Mouse (Mus musculus) heart, embryonic 14.5 days (tissue): ENCODE results near the gene Fbxl13. TPM values are rescaled to one million over a fixed set of nuclear protein-coding genes. Genes with fewer than 3 reads are reported as not detected.

ENCODE experiments used
- ATAC-seq: fragments of 200-750 bp; cut with Nextera tagmentation; 2 replicates; pipeline ENCODE4 v1.8.0; 2017; ENCODE audit warnings: low read depth, moderate TSS enrichment; ENCODE audit not compliant: insufficient number of reproducible peaks, insufficient read depth, low FRiP score
- H3K27ac ChIP-seq, 2 experiments: fragments of 200-500 bp in 1 of 2; fragments of 300-500 bp in 1 of 2; sonication (generic) in 1 of 2; replicated peaks in 1 of 2; 2 replicates each; pipeline ENCODE4 v1.5.1; 2012 to 2014; ENCODE audit warnings: low read depth in 2 of 2, low read length in 2 of 2, control low read depth in 1 of 2, mild to moderate bottlenecking in 1 of 2, mixed read lengths in 1 of 2; ENCODE audit not compliant: control insufficient read depth in 1 of 2, insufficient read depth in 1 of 2
- H3K27me3 ChIP-seq: fragments of 300-500 bp; sonication (generic); 2 replicates; pipeline ENCODE4 v1.6.1; 2014; ENCODE audit warnings: mild to moderate bottlenecking, low read length, control low read depth; ENCODE audit not compliant: control insufficient read depth, insufficient read depth
- H3K36me3 ChIP-seq: fragments of 300-500 bp; sonication (generic); 2 replicates; pipeline ENCODE4 v1.6.1; 2014; ENCODE audit warnings: mild to moderate bottlenecking, control low read depth, low read length, mixed read lengths; ENCODE audit not compliant: control insufficient read depth, insufficient read depth
- H3K4me1 ChIP-seq, 2 experiments: fragments of 200-500 bp in 1 of 2; fragments of 300-500 bp in 1 of 2; sonication (generic) in 1 of 2; 2 replicates each; pipeline ENCODE4 v1.6.1; 2012 to 2014; ENCODE audit warnings: low read length in 2 of 2, control low read depth in 1 of 2, mixed read lengths in 1 of 2; ENCODE audit not compliant: control insufficient read depth in 2 of 2, insufficient read depth in 2 of 2
- H3K4me2 ChIP-seq: fragments of 300-500 bp; sonication (generic); 2 replicates; pipeline ENCODE4 v1.6.1; 2014; ENCODE audit warnings: mild to moderate bottlenecking, low read length
- H3K4me3 ChIP-seq, 2 experiments: fragments of 200-500 bp in 1 of 2; fragments of 300-500 bp in 1 of 2; sonication (generic) in 1 of 2; 2 replicates each; pipeline ENCODE4 v1.5.1; 2012 to 2014; ENCODE audit warnings: low read length in 2 of 2, mild to moderate bottlenecking in 2 of 2, control low read depth in 1 of 2, low read depth in 1 of 2, moderate library complexity in 1 of 2; ENCODE audit not compliant: control insufficient read depth in 1 of 2, insufficient read depth in 1 of 2
- H3K9ac ChIP-seq: fragments of 300-500 bp; sonication (generic); 2 replicates; pipeline ENCODE4 v1.6.1; 2014; ENCODE audit warnings: mild to moderate bottlenecking, low read length
- H3K9me3 ChIP-seq: fragments of 300-500 bp; sonication (generic); 2 replicates; pipeline ENCODE4 v1.6.1; 2016; ENCODE audit warnings: low read length, control low read depth; ENCODE audit not compliant: control insufficient read depth
- WGBS: fragments of 180-500 bp; shearing (Covaris S2); extraction: QIAGEN DNeasy Blood & Tissue Kit; methylation state at CpG from one replicate; pipeline ENCODE4 v1.1.7; 2014; 5-methylcytosine and 5-hydroxymethylcytosine counted together
- polyA plus RNA-seq: library from polyadenylated mRNA; unstranded; fragments of >200 nt; fragmentation: Nextera tagmentation; extraction: Ambion mirVana; gene quantifications from 2 replicates; pipeline ENCODE4 v1.2.1, GENCODE M21; 2014

The Fbxl13 gene
- polyA plus RNA-seq, 1 experiment from 2014 or later: 0.19 TPM

DNA sequence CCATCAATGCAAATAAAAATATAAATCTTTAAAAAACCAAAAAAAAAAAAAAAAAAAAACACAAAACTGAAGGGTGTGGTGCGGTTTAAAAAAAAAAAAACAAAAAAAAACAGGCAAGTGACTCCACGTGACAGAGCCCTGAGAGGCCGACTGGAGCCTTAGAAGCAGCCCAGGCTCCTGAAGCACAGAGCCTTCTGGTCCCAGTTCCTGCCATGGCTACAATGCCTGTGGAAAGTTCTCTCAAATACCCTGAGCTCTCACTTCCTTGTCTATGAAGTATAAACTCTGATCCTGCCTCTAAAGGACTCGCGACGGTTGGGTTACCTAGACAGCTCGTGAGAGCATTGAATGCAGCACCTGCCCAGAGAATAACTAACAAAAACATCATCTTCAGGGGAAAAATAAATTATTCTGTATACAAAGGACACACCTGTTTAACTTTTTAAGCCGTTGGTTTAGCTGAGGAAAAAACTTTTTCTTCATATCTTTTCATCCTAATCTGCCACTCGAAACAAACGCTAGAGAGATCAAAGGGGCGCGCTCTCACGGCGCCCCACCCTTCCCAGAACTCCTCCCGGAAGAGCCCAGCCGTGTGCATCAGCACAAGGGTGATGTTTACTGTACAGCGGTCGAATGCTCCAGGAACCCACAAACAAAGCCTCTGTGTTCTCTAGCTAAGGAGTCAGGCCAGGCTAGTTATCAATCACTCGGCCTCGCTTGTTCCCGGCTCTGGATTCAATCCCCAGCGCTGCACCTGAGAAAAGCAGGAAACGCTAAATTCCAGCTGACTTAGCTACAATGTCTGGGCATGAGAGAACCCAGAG is 27.6 kb upstream of the Fbxl13 start:
- Histone ChIP-seq H3K4me1 (no peaks in the 10 kb centered on the region; a peak in 1 of 4 replicates), H3K27ac (no peak overlapping the region), H3K4me3 (peak overlapping the region; percentile 13 to 19; a peak in 2 of 4 replicates), H3K9ac (no peak overlapping the region), H3K9me3 (no peaks in the 10 kb centered on the region), H3K36me3 (peaks cover 9% of the 10 kb centered on the region), H3K27me3 (no peaks in the 10 kb centered on the region), H3K4me2 (peak overlapping the region; percentile 55)
- ATAC-seq: no peak
- WGBS: 52% methylated on average over 23 of the region's 23 CpGs

DNA sequence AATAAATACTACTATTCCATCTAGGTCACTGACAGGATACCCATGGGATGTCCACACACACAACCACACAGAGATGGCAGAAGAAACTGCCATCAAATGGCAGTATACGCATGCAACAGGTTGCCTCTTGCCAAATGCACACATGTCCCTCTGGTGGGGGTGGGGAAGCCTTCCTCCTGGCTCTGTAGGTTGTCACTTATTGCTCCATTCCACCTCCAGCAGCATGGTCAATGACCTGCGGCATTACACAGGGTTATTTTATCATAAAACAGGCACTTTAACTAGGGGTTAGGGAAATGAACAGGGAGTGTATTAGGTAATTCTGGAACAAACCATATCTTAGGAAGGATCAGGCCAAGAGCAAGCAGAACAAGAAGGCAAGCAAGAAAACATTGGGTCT is 23.9 kb upstream of the Fbxl13 start:
- H3K27ac ChIP-seq: no peak overlapping the region
- no peak overlapping the region for H3K4me2 ChIP-seq
- 89% methylated on average over 2 of the region's 2 CpGs for WGBS
- ATAC-seq: no peak
- no peaks in the 10 kb centered on the region for H3K27me3 ChIP-seq
- peaks cover 3% of the 10 kb centered on the region; the same call in 1 of the 2 replicates for H3K36me3 ChIP-seq
- H3K9me3 ChIP-seq: no peaks in the 10 kb centered on the region
- H3K4me3 ChIP-seq: no peak overlapping the region
- H3K9ac ChIP-seq: no peak overlapping the region
- no peaks in the 10 kb centered on the region for H3K4me1 ChIP-seq

DNA sequence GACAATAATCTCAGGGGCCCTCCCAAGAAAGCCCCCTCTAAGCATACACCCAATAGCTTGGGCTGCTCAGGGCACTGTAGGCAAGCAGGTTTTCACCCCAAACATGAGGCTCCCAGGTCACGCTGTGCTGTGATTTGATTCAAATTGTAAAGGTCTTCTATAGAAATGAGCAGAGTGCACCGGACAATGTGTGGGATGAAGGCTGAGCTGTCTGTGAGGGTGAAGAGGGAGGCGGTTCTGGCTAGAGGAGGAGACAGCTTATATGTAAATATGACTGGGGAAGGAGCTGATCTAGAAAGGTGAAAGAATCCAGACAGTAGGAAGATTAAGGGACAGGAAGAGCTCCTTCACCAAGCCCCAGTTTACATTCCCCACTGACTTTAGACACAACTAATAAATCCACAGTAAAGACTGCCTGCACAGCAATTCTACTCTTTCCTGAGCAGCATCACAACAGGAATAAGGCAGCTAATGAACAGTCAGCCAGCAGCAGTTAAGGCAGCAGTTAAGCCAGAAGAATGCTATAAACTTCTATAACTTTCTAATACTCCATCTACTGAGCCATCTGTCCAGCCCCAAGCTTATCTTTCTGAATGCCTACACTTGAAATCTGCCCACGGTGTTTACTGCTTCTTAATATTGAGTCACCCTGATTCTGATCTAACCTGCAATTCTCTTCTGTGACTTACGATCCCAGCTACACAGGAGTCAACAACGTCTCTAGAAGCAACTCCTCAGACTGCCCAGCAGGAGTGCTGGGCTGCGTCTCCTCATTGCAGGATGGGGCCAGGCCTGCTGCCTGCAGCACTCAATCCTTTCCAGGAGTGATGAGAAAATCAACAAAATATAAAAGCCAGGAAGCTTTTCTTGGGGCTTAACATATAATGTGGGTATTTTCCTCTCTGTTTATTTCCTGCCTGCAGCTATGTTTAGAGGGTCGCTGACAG is 22.0 kb upstream of the Fbxl13 start:
- H3K27me3 ChIP-seq: no peaks in the 10 kb centered on the region
- H3K36me3 ChIP-seq: peaks cover 20% of the 10 kb centered on the region; the same call in 1 of the 2 replicates
- no peak overlapping the region for H3K9ac ChIP-seq
- WGBS: 57% methylated on average over 8 of the region's 8 CpGs
- H3K4me3 ChIP-seq: no peak overlapping the region
- no peaks in the 10 kb centered on the region for H3K4me1 ChIP-seq
- H3K9me3 ChIP-seq: no peaks in the 10 kb centered on the region
- ATAC-seq: no peak
- no peak overlapping the region for H3K4me2 ChIP-seq
- H3K27ac ChIP-seq: no peak overlapping the region

DNA sequence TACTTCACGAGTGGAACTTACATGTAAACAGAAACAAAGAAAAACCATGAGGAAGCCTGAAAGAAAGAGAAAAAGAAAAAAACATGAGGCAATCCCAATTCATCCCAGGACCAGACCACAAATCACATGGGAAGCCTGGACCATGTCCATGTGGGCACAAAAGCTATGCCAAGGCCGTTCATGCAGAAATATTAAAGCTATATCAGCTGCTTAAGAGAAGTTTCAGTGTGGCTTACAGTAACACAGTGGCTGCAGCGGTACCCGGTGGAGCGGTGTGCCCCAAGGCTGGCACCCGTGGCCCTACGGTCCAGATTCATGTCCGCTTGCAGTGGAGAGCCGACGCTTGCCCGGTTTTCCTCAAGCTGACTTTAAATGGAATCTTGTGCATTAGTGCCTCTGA is 17.6 kb upstream of the Fbxl13 start:
- Histone ChIP-seq H3K9ac (no peak overlapping the region), H3K4me1 (peaks cover 2 to 6% of the 10 kb centered on the region in 2 experiments; a peak in 3 of 4 replicates), H3K27ac (no peak overlapping the region), H3K9me3 (no peaks in the 10 kb centered on the region), H3K27me3 (no peaks in the 10 kb centered on the region), H3K36me3 (peaks cover 55% of the 10 kb centered on the region), H3K4me3 (no peak overlapping the region), H3K4me2 (no peak overlapping the region)
- WGBS: 95% methylated on average over 11 of the region's 11 CpGs
- ATAC-seq: no peak

DNA sequence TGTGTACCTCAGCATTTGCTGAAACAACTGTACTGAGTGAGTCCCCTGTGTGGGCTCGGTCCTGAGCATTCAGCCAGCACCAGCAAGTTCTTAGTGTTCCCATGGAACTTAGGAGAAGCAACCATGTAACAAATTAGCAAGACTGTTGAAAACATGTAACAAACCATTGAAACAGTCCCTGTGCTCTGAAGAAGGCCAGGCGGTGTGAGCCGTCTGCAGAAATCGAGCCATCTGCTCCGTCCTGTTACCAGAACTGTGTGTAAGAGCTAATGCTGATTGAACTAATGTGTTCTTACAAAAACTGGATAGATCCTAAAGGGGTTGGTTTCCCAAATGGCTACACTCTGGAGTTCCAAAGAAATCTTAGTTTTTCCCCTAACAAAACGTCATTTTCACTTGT is 15.4 kb upstream of the Fbxl13 start:
- no peak for ATAC-seq
- Histone ChIP-seq H3K4me3 (no peak overlapping the region), H3K27ac (no peak overlapping the region), H3K9me3 (no peaks in the 10 kb centered on the region), H3K4me1 (peaks cover 2 to 6% of the 10 kb centered on the region in 2 experiments; a peak in 3 of 4 replicates), H3K36me3 (peaks cover 67% of the 10 kb centered on the region), H3K27me3 (no peaks in the 10 kb centered on the region), H3K4me2 (no peak overlapping the region), H3K9ac (no peak overlapping the region)
- WGBS: 92% methylated on average over 6 of the region's 6 CpGs

DNA sequence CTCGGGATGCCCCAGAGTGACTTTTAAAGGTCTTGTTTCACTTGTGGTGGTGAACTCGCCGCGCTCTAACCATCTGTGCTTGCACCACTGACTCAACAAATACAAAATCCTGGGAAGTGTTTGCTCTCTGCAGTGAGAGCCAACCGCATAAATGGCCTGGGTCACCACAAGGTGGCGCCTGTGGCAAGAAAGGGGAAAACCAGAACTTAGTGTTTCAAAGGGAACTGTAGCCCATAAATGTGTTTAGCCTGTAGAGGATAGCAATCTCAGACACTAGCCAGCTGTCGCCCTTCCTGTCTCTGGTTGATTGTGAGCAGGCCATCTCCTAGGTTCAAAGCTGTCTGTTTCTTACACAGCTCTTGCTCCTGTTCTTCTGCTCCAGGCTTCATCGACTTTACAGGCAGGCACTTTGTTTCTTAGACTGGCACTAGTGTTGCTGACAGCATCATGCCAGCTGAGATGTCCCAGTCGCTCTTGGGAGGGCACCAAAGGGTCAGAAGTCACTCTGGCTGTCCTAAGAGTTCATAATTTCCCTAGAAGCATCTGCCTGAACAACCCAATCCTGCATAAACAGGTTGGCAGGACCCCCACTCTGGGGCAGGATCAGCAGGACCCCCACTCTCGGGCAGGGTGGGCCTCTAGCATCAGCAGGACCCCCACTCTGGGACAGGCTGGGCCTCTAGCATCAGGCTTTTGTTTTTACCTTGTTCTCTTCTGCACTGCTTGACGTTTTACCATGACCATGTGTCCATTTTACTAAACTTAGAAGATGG is 13.4 kb upstream of the Fbxl13 start:
- no peaks in the 10 kb centered on the region for H3K9me3 ChIP-seq
- no peak overlapping the region for H3K27ac ChIP-seq

DNA sequence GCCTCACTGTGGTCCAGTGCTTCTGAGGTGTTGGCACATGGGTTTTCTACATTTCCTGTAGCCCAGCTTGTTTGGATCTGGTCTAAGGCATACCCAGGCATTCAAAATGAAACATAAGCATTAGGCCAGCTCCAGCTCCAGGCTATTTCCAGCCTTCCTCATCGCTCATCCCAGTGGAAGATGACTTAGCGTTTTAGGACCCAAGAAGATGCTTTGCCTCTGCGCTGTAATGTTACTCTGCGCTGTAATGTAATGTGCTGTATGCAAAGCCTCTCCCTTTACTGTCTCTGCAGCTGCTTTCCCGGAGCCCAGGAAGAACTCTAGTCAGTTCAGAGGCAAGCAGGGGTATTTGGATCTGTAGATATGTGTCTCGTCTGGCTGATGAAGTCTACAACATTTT is 12.6 kb upstream of the Fbxl13 start:
- ATAC-seq: no peak
- no peak overlapping the region for H3K27ac ChIP-seq
- H3K4me3 ChIP-seq: no peak overlapping the region
- H3K27me3 ChIP-seq: no peaks in the 10 kb centered on the region
- no peaks in the 10 kb centered on the region for H3K9me3 ChIP-seq
- H3K9ac ChIP-seq: no peak overlapping the region
- no peak overlapping the region for H3K4me2 ChIP-seq
- WGBS: 87% methylated on average over 6 of the region's 6 CpGs
- H3K36me3 ChIP-seq: peaks cover 67% of the 10 kb centered on the region
- H3K4me1 ChIP-seq: peaks cover 2 to 6% of the 10 kb centered on the region in 2 experiments; a peak in 3 of 4 replicates

More for the DNA sequence above, 13.4 kb upstream of the Fbxl13 start:
- no peak overlapping the region for H3K4me3 ChIP-seq
- no peak overlapping the region for H3K9ac ChIP-seq
- peak; percentile 43; the same call in 1 of the 2 replicates for ATAC-seq
- H3K36me3 ChIP-seq: peaks cover 67% of the 10 kb centered on the region
- H3K4me1 ChIP-seq: peaks cover 2 to 6% of the 10 kb centered on the region in 2 experiments; a peak in 3 of 4 replicates
- no peaks in the 10 kb centered on the region for H3K27me3 ChIP-seq
- WGBS: 41% methylated on average over 11 of the region's 11 CpGs
- no peak overlapping the region for H3K4me2 ChIP-seq
